Mouse (Mus musculus): ENCODE data around the gene Slc16a3.

Slc16a3 gene

DNA sequence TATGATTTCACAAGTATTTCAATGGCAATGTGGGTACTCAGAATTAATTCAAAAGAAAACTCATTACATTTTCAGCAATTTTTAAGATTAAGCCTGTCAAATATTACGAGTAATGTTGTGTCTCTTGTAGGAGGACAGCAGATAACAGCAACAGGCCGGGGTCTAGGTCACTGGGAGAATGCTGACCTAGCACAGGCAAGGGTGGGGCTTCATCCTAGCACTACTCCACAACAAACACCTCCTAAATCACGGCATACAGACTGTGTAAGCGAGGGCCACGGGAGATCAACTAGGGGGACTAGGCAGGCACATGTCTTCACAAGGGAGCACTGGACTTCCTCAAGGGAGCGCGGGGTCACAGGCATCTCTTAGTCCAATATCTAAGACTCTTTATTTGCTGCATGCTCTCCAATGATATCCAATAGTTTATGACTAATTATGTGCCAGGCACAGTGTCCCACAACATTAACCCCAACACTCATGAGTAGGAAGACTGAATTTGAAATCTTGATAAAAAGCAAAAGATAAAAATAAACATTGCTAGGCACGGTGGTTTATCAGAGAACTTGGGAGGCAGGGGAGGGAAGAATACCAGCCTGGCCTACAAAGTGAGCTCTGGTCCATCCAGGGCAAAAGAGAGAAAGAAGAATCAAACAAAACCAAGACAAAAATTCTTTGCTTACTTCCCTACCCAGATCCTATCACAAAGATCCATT is 31.6 kb downstream of the Slc16a3 start:
- no peak for DNase-seq

DNA sequence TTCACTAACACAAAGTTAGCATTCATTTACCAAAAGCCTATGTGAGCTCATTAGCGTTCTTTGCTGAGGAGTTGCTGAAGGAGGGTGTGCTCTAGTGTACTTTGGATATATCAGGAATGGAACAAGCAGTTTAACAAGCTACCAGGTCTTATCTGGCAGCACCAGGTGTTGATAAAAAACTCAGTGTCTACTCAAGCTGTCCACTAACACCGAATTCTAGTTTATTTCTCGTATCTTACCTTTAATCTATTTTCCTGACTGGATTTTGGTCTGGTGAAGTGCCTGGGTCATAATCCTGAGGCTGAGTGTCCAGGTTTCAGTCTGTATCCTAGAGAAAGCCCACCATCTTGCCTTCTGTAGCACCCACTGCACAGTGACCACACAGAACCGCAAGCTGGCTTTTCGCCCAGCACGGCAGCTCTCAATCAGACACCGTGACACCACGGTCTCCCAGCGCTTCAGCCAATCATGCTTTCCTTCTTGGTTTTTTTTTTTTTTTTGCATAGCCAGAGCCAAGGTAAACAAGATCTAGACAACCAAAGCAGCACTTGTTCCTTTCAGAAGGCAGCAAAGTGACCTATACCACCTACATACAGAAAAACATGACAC is 32.3 kb downstream of the Slc16a3 start:
- DNase-seq = no peak

DNA sequence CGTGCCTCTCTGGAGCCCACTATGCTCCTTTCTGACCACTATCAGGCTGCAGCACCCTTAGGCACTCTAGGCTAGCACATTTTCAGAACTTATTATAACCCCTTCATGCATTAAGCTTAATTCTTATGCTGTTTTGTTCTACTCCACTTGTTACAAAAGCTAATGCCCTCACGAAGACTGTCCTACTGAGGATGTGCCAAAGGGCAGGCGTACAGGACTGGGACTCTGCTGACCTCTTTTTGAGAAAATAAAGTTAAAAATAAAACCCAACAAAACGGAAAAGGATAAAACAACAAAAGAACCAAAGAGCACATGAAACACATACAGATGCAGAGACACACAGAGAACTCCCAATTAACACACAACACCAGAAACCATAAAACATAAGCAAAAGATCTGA is 33.4 kb downstream of the Slc16a3 start:
- no peak for DNase-seq

DNA sequence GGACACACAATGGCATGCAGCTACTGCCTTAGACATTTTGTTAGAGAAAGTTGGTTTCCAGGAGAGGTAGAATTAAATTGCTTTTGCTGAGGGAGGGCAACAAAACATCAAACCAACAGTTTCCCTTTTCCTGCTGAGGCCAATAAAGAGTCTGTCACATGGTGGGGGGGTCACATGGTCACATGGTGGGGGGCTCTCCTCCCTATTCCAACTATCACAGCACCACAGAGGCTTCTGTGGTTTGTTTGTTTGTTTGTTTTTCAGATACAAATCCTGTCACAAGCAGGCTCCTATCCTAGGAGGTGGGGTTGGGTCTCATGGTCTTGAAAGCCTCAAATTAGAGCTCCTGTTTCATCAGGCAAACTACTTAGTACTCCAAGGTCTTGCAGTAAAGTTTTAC is 34.2 kb downstream of the Slc16a3 start:
- no peak for DNase-seq

DNA sequence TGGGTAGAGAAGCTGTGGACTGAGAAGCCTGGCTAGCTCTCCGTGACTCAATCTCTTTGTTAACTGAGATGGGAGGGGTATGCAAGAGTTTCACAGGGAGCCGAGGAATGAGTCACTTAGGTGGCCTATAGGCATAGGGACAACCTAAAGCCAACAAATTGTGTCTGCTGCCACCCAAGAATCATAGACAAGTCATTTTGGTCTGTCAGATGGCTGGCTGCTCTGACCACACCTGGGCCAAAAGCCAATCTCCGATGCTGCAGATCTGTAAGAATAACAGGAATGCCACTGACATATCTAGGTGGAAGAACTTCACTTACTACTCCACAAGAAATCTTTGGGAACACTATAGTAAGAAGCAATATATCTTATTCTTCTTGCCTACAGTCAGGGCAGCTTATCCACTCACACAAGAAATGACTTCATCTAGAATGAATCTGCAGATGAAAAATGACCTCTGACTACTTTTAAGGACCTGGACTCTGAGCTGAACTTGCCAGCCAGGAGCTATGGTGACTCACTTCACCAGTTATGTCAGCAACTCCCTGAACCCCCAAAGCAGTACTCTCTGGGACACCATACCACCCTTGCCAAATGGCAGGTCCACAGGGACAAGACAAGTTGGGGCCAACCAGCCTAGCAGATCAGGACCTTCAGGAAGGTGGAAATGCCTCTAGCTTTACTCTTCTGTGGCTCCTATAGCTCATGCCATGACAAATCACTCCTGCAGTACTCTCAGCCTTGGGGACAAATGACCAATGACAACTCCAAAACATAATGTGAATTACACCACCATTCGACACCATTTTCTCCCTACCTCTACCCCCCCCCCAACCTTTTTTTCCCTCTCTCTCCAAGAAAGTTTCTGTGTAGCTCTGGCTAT is 36.4 kb downstream of the Slc16a3 start:
- no peak for DNase-seq

DNA sequence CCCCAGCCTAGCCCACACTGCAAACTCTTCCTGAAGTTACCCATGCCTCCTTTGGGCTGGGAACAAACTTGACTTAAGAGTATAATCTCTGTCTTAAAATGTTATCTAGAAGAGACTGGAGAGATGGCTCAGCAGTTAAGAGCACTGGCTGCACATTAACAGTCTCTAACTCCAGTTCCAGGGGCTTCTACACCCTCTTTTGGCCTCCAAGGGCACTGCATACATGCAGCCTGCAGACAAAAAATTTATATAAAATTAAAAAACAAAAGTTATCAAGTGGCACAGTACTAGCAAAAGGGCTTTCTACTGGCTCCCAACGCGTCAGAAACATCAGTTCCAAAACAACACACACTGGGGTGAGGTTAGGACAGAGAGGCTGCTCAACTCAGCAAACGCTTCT is 39.3 kb downstream of the Slc16a3 start:
- peak; percentile 34 to 37 for DNase-seq

DNA sequence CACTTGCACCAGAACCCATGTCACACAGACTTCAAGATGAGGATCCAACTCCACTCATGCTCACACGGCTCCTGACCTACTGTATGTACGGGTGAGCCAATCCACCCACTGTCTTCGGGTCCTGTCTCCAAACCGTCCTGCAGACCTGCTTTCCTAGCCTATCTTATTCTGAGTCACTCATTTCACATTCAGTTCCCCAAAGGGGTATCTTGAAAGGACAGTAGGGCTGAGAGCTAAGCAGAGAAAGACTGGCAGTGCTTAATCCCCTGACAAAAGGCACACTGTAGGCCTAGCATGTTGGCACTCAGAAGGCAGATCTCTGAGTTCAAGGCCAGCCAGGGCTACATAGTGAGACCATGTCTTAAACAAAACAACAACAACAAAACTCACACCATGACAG is 40.1 kb downstream of the Slc16a3 start:
- no peak for DNase-seq

DNA sequence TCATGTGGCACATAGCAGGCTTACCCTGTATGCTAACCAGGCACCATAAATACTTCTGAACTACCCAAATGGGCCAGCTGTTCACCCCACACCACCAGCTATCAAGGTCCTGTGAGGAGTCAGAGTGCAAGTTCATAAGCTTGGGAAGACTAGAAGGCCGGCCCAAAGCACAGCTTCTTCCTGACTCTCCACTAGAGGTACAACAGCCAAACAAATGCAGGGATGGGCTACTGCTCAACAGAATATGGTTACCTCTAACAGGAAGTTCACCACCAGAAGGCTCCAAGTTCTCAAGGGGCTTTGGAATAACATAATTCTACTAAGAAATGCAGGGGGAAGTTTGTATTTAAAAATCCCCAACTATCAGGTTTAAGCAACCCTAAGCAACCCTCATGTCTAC is 41.2 kb downstream of the Slc16a3 start:
- DNase-seq = peak; percentile 2 to 7

DNA sequence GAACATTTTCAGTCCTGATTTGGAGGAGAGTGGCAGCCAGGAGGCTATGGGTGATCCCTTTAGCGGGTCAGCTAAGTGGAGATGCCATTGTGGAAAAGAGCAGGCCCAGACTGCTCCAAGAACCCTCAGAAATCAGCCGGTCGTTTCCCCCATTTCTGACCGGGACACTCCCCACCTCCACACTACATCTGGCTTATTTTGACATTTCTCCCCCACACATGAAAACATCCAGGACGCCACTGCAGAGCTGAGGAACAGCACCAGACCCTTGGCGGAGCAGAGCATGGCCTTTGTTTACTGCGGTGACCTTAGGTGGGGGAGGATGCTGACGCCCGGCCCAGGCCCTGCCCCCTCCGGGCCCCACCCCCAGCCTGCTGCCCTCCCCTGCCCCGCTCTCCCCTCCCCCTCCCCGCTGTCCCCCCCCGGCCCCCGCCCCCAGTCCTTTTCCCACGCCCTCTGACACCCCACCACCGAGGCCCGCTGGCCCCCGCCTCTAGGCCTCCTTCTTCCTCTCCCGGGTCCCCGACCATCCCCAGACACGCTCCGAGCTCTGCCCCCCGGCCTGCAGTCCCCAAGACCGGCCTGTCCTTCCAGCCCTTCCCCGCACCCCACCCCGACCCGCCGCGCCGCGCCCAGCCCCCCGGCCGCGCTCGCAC is 42.0 kb downstream of the Slc16a3 start:
- DNase-seq = peak; percentile 46 to 49

DNA sequence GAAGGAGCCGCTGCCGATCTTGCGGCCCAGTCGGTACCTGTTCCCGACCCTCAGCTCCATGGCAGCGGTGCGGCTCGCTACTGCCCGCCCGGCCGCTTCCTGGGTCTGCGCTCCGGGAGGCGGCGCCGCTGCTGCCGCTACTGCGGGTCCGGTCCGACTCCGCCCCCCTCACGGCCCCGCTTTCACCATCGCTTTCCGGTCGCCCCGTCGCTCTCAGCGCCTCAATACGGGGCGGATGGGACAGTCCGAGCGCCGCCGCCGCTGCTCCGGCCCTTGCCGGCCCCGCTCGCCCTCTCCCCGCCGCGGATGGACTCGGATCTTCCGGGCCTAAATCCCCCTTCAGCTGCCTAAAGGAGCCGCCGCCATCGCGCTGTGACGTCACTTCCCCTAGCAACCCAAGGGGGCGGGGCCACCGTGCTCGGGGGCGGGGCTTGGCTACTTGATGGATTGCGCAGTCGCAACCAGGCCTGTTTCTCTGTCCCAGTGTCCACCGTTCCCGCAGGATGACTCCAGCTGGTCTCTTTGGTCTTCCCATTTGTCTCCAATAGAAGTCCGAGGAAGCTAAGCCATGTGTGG is 42.8 kb downstream of the Slc16a3 start, which contains the start of gene Csnk1d:
TSS of gene Csnk1d (minus strand) at position 380 of the 576 bp plus-strand sequence.
- peak; percentile 100 for DNase-seq

DNA sequence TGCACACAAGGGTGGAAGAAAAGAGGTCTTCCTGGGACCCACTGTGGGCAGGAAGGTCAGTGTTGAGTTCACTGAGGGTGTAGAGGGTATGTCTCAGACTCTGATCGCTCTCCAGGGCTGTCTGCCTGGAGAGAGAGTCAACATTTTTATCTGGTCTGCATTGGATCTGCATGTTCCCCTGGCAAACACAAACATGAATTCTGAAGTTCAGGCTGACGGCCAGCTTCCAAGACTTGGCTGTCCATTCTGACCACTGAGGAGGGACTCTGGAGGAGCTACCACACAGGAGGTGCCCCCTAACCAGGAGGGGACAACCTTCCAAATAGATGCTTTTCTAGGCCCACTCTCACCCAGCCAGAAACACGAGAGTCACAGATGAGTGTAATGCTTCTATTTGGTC is 43.5 kb downstream of the Slc16a3 start:
- no peak for DNase-seq

DNA sequence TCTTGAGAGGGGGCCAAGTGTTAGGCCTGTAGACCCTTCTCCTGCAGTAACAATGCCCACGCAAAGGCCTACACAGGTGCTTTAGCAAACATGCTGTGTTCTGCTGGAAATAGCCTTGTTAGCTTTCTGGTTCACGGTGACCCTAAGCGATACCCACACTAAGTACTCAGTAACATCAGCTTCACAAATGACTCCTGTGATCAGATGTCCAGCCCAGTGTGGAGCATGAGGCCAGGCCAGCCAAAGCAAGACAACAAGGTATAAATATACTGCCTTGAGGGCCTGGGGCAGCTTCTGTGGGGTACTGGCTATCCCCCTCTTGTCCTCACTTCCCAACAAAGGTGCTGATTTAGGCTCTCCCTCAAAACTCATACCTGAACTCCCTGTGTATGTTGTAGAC is 44.8 kb downstream of the Slc16a3 start:
- DNase-seq = no peak

DNA sequence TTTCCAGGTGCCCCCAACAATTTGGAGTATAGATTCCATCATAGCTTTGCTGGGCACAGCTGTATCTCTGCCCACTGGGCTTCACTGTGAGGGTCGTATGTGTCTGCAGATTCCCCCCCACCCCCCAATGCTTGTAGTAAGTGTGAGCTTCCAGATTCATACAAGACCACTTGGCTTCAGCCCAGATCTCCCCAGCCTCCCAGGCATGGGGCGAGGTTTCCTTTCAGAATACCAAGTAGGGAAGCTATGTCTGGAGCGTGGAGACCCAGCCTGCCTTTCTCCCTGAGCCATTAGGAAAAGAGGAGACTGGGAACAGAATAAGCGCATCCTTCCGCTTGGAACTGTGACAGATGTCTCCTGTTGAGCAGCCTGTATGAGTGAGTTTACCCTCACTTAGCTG is 45.3 kb downstream of the Slc16a3 start:
- no peak for DNase-seq

DNA sequence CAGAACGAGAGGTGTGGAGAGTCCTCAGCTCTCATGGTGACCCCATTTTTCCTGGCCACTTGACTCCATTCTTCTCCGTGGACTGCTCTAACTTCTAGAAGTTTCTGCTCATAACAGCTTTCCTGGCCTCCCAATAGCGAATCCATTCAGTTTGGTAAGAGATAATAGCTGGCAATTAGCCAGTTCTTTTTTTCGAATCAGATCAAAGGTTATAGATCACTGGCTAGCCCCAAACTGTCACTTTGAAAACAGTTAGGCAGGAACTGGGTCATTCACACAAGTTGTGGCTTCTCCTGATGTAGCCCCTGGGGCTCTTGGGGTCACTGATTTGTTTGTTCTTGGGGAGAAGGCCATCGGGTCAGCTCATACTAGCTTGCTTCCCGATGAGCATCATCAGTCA is 46.5 kb downstream of the Slc16a3 start:
- DNase-seq = no peak

DNA sequence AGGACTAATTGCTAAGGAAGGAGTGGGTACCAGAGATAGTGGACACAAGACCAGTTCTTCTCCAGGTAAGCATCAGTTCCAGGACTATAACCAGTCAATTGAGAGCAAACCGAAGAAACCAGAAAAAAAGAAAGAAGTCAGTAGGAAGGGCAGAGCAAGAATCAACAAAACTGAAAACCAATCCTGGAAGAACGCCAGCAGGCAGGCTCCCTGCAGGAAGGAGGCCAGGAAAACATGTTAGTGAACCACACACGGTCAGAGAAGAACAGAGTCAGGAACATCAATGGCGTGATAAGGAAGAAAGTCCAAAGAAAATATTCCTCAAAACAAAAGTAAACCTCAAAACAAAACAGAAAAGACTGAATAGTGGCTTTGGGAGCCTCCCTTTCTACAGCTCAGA is 53.7 kb downstream of the Slc16a3 start:
- DNase-seq = no peak

DNA sequence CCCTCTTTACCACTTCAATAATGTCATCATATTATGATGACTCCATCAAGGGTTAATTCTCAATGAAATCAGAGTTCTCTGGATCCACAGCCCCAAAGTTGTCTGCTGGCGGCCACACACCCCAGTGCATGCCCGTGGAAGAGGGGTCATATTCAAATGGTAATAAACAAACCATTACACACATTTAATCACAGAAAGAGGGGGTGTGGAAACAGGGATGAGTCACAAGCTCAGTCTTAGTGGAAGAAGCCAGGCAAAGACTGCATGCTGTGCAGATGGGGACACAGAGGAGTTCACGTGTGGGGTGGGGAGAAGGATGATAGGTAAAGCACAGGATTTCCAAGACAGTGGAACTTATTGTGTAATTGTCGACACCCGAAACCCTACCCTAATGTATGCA is 56.0 kb downstream of the Slc16a3 start:
- DNase-seq = no peak

DNA sequence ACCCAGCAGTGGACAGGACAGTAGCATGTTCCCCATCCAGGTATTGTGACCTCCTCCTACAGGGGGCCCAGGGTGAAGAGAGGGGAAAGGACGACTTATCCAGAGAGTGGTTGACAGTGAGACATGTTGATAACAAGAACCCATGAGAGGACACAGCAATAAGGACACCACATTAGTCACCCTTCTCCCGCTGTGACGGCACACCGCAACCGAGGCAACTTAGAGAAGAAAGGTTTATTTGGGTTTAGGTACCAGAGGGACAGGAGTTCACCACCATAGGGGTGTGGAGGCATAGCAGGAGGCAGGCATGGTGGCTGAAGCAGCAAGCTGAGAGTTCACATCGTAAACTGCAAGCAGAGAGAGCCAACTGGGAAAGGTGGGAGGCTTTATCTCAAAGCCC is 57.9 kb downstream of the Slc16a3 start:
- DNase-seq = no peak

DNA sequence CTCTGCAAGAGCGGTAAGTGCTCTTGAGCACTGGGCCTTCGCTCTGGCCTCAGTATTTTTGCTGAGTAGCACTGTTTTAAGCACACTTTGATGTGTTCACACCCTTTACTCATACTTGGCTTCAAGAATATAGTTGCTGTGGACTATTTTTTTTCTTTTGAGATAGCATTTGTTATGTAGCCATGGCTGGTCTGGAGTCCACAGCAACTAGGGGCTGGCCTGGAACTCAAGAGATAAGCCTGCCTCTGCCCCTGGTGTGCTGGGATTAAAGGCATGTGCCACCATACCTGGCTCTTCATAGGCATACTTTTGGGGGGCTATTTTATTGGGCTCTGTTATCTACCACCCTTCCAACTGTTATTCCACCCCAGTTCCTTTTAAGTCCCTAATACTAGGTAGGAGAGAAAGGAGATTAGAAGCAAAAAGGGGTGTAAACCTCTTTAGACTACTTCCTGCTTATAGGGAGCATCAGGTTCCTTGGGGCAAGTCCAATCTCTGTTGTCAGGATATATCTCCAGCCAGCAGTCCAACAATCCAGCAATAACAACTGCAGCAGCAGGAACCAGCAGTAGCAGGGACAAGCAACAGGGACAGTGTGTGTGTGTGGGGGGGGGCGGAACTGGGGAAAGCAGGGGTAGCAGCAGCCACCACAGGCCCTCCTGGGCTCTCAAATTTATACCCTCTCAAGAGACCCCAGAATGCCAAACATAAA is 61.9 kb downstream of the Slc16a3 start:
- DNase-seq = no peak
